Mouse (Mus musculus) adrenal gland, postnatal 36 days (tissue): ENCODE measurements around the gene Adgre5. TPM values are rescaled to one million over a fixed set of nuclear protein-coding genes. Genes with fewer than 3 reads are reported as not detected.
A peak's percentile ranks its signal among the peaks of the same experiment; 100 is the strongest.

Source experiments
- DNase-seq, 2 experiments: peaks; one replicate each; pipeline ENCODE4 v3.0.0; 2021; ENCODE audit warnings: mixed read lengths in 1 of 2
- total RNA-seq, 2 experiments: library from RNA; stranded (reverse); gene quantifications; 2 replicates each; pipeline ENCODE4 v1.2.3; 2021

Adgre5 gene
- total RNA-seq, 2 experiments from 2014 or later, result 33.8 to 34.6 TPM

DNA sequence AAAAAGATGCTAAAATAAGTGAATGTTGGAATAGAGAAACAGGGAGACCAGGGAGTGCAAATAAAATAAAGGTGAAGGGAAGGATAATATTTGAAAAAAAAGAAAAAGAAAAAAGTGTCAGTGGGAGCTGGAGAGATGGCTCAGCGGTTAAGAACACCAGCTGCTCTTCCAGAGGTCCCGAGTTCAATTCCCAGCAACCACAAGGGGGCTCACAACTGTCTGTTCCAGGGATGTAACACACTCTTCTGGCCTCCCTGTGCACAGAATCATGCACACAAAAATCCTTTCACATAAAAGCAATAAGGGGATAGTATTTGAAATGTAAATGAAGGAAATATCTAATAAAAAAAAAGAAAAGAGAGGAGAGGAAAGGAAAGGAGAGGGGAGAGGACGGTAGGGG, 13.0 kb upstream of the Adgre5 start:
- no peak for DNase-seq

DNA sequence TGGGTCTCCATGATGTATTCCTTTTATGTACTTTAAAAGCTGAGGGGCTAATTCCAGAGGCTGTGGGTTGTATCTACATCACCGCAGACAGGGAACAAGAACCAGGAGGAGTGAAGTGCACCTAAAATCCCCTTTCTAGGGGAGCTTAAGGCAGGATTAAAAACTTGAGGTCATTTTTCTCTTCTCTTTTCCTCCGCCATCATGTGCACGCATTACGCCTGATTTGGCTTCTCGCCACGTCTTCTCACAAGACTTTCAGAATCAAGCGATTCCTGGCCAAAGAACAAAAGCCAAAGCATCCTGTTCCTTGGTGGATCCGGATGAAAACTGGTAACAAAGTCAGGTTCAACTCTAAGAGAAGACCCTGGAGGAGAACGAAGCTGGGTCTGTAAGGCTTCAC, 8.1 kb upstream of the Adgre5 start:
- no peak for DNase-seq

DNA sequence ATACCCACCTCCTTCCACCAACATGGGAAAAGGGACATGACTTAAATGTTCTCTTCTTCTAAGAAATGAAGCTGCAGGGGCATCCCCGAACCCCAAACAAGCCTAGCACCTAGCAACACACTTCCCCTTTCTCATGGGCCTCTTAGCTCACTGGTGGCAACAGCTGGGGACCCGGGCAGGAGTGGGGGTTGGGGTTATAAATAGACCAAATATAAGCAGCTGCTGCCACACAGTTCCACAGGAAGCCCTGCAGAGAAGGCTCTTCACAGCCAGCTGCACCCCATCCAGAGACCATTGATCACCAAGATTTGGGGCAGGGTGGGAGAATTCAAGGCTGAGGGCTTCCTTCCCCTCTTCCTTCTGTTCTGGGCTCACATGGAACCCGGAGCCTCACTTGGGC, 7.6 kb upstream of the Adgre5 start:
- DNase-seq, result peak in 1 of 2 experiments; percentile 40

DNA sequence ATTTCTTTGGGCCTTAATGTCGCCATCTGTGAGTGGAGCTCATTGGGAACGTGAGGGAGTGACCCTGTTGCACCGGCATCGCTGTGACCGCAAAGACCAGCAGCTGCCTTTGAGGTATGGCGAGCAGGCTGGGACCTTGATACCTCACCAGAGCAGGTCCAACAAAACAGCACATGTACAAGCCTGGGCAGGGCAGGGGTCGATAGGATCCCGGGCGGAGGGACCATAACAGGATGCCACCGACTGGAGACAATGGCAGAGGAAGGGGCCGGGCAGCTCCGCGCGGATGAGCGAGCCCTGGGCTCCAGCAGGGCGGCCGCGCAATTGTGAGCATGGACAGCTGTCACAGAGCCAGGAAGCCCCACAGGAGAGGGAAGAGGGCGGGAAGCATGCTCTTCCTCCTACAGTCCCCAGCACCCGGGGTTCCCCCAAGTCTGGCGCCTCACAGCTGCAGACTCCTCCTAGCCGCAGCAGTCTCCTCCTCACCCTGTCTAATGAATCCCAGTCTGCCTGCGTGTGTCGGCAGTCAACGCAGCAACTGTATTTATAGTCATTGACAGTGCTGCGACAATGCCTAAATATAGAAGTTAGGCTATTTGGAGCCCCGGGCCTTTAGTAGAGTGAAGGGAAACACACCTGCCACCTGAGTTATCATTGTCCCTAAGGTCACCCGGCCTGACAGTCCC, 6.7 kb upstream of the Adgre5 start:
- peak; percentile 57 to 79 for DNase-seq

DNA sequence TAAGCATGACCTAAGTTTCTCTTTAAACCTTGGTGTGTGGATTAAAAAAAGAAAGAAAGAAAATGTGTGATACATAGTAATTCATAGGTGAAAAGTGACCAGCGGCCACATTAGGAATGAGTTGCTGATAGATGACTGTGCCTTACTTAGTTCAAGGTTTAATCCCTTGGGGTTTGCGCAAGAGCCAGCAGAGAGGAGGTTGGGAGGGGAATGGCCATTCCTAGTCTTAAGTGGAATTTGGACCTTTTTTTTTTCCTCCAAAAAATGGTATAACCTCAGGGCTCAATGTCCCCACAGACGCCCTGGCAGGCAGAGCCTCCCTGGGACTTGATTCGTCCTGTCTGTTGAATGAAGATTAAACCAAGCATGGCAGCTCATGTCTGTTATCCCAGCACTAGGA, 2.9 kb upstream of the Adgre5 start:
- no peak for DNase-seq

DNA sequence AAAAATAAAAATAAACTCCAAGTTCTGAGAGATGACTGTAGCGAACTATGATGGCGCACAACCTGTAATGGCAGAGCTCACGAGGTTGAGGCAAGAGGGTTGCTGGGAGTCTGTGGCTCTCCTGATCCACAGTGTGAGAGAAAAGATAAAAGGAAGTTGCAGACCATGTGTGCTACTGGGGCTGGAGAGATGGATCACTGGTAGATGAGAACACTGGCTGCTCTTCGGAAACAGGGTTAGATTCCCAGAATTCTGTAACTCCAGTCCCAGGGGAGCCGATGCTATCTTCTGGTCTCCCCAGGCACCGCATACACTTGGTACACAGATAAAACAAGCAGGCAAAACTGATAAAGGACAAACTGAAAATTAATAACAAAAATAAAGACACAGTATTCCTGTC, 1.8 kb upstream of the Adgre5 start:
- no peak for DNase-seq

DNA sequence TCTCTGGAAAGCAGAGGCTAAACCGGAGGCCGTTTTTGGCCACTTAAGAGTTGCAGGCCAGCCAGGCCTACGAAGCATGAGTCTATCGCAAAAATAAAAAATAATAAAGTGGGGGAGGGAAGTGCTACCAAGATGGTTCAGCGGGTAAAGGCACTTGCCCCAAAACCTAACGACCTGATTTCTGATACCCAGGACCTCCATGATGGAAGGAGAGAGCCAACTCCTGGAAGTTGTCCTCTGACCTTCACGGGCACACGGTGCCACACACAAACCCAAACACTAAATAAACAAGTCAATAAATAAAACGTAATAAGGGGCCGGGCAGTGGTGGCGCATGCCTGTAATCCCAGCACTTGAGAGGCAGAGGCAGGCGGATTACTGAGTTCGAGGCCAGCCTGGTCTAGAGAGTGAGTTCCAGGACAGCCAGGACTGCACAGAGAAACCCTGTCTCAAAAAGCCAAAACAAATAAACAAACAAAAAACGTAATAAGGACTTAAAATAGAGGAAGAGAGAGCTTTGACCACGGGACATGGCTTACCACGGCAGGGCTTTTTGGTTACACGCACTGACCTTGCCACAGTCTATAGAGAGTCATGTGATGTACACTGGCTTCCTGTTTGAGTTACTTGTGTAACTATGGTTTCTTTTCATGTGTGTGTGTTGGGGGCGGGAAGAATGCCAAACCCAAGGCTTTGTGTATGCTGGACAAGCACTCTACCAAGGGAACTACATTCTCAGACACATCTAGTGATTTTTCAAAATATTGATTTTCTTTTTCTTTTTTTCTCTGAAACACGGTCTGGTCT, 926 bp upstream of the Adgre5 start:
- no peak for DNase-seq

DNA sequence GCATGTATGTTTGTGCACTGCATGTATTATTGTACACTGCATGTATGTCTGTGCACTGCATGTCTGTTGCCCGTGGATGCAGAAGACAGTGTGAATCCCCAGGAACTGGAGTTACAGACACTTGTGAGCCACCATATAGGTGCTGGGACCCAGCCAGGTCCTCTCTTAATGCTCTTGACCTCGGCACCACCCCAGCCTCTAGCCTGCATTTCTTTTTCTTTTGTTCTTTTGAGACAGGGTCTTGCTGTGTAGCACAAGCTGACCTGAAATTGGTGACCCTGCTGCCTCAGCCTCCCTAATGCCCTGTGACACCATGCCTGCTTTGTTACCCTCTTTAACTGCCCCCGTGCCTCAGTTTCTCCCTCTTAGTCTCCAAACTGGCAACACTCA, 545 bp downstream of the Adgre5 start:
- DNase-seq, result no peak

DNA sequence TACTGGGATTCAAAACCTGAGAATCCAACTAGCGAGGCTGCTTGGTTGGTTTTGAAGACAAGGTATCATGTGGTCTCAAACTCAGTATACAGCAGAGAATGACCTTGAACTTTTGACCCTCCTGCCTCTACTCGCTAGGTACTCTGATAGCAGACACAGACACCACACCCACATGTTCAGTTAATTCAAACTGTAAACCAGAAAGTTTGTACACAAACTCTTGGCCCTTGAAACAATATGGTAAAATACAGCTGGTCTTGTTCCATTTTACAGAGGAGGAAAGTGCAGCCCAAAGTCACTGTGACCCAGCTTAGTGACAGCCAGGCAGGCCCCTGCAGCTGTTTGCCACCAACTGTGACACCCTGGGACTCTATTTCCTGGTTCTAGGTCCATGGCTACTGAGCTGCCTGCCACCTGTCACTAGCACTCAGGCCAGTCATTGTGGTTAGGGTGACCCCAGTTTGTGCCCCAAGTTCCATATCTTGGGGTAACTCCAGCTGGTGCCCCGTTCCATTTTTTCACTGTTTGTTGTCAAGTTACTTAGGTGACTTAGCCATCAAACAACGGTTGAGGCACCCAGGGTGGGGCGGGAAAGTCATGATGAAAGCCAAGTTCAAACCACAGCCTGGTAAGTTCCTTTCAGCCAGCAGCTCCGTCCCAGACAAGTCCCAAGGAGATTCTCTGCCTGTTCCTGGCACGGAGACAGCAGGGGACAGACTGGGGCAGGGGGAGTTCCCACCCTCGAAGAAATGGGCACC, 1.2 kb downstream of the Adgre5 start:
- peak in 1 of 2 experiments; percentile 25 for DNase-seq

DNA sequence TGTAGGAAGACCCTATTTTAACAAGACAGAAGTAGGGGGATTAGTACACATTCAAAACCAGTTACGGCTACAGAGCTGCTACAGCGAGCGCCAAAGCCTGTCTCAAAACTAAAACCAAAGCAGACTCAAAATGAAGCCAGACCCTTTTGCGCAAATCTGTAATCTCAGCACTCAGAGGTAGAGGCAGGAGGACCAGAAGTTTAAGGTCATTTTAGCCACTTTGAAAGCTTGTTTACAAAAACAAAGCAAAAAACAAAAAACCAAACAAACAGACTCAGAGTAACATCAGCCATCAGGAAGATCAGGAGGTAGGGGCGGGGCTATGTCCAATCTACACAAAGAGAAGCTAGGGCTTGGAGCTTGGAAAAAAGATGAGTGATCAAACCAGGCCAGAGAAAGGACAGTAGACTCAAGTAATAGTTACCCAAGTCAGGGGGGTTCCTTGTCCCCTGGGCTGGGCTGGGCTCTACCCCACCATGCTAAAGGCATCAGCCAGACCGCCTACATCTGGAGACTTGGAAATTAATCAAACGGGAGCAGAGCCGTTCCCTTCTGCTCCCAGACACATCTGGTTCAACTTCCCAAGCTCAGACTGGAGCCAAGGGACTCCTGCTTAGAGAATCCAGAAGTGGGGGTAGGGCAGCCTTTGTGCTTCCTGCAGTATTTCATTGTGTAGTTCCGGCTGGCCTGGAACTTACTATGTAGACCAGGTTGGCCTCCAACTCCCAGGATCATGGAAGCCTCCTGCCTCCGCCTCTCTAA, 2.0 kb downstream of the Adgre5 start:
- DNase-seq, result peak in 1 of 2 experiments; percentile 38

DNA sequence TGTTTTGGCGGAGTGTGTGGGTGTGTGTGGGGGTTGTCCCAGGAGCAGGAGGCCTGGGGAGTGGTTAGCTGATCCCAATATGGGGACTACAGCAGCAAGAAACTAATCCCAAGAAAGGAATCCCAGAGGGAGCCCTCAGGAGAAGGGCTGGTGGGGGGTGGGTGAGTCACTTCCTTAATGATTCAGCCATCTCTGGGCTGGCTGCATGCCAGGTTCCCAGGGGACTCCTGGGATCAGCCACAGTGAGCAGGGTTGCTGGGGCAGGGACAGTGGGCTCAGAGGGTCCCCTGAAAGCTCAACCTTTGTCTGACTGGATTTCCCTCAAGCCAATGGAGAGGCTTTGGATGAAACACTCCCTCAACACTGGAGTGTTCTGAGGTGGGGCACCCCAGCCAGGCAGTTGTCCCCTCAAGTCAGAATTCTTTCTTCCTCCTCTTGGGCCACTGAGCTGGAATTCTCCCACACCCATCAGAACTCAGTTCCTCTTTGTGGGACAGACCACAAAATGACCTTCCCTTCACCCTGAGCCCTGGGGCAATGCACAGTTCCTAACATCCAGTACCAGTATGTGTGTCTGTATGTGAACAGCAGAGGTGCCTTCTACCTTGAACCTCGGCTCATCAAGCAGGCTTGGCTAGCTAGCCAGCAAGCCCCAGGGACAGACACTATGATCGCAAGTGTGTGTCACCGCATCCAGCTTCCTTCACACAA, 3.1 kb downstream of the Adgre5 start:
- peak; percentile 81 to 89 for DNase-seq

DNA sequence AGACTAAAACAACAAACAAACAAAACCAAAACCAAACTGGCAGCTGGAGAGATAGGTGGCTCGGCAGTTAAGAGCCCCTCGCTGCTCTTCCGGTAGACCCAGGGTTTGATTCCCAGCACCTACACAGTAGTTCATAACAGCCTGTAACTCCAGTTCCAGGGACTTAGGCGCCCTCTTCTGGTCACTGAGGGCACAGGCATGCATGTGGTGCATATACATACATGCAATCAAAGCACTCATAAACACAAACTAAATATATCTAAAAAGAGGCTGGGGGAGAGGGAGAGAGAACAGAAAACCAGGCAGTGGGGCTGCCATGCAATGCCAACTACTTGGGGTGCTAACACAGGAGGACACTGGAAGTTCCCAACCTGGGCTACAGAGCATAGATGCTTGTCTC, 3.8 kb downstream of the Adgre5 start:
- DNase-seq, result no peak

DNA sequence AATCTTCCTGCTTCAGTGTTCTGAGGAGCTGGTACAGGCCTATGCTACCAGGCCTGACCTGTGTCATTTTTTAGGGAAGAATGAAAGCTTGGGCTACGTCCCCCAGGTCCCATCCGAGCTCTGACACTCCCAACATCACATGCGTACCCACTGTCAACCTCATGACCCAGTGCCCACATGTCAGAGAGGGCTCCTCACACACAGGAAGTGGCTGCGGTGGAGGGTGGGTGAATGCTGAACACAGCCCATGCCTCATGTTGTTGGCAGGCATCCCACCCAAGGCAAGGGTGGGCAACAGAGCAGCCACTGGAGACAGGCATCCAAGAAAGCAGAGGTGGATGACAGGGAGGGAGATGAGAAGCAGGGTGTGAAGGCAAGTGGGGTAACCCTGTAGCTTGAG, 4.4 kb downstream of the Adgre5 start:
- DNase-seq, result no peak

DNA sequence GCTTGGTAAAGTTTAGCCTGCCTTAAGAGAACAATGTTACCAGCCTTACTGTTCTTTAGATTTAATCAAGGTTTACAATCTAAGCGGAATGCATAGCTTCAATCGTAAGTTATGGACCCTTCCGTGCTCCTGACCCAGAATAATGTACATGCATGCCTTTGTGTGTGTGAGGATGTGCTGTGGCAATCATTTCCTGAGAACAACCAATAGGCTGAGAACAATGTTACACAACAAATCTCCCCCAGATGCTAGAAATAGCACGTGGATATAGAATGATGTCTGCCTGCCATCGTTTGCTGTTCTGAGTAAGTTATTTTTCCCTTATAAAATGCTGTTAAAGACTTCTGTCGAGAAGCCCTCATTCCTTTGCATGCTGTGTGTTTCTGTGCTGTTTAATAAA, 8.2 kb downstream of the Adgre5 start:
- DNase-seq, result no peak

DNA sequence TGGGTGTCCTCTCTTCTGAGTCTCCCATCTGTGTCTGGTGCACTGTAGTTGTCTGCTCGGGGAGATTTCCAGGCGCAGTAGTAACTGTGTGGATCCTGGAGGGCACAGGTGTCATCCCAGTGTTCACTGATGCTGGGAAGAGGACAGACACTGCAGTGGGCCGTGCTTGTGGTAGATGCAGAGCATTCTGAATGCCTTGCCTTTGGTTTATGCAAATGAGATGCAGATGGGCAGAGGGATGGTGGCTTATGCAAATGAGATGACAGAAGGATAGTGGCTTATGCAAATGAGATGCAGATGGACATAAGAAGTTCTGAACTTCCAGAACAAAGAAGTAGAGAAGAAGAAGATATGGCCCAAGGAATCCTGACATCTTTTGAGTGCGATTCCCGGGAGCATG, 9.2 kb downstream of the Adgre5 start:
- no peak for DNase-seq

DNA sequence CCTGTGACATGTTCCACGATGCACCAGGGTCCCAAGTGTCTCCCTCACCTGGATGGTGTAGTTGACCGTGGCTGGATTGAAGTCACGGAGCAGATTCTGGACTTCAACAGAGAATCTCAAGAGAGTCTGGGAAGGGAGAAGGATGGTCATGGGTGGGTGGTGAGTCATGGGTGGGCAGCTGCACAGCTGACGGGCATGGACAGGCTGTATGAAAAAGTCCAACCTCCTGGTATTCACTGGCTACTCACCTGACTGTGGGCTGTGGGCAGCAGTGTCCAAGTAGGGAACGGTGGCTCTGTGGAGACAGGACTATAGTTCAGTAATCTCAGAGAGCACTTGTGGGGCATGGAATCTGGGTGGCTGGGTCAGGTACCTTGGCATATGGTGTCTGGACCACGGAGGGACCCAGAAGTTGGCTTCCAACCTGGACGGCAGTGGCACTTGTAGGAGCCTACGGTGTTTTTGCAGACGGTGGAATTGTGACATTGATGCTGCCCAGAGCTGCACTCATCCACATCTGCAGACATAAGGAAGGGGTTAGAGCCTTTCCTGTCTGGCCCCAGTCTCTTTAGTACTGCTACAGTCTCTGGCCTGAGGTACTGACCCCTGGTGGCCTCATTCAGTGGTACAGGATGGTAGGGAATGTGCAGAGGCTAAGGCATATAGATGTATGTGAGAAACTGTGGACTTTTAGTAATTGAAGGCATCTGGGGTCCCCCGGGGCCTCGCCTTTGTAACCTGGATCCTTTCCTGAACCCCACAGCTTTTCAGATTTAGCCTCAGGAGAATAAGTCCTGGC, 11.9 kb downstream of the Adgre5 start:
- peak in 1 of 2 experiments; percentile 46 for DNase-seq

DNA sequence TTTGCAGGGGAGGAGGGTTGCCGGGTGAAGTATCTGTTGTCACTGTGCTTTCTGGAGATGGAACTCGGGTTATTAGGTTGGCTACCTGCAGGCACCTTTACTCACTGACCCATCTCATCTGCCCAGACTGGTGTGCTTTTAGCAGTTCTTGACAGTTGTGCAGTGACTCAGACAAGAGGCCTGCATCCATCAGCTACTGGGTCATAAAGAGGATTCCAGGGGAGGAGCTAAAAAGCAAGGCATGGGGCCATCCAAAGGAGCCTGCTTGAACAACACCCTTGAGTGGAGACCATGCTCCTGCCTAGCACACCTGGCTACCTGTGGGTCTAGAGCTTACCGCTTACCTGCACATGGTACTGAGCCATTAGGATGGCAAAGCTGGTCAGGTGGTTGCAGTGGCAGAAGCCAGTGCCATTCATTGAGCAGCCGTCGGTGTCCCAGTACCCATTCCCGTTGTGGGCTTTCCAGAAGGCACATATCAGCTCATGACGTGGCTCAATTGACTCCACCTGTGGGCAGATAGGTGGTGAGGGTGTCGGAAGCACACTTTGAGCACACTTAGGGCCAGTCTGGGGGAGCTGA, 15.5 kb downstream of the Adgre5 start:
- DNase-seq, result no peak

DNA sequence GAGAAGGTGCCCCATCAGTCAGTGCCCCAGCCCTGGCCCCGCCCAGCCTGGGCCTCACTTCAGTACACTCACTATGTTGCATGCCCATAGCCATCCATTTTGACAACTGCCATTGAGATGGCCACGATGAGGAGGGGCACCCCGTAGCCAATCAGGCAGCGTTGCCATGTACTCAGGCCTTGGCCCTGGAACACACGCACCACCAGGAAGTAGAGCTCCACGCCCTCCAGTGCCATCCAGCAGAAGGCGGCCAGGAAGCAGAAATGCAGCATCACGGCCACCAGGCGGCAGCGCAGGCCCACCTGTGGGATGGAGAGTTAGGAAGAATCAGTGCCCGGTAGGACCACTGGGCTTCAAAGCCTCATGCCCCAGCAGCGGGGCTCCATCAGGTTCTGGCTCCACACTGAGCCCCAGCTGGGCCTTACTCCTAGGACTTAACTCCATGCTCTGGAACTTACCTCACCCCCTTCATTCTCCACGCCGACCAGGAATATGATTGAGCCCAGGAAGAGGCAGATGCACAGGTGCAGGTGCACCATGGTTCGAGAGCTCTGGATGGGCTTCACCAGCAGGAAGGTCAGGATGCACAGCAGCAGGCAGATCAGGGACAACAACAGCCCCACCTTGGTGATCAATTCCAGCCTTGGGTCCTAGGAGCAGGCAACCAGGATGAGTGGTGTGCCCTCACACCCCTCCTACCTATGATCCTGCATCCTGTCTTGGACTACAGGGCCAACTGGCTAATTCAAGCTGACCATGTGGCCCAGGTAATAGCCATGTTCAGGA, 16.2 kb downstream of the Adgre5 start:
- DNase-seq, result peak; percentile 93 to 94

DNA sequence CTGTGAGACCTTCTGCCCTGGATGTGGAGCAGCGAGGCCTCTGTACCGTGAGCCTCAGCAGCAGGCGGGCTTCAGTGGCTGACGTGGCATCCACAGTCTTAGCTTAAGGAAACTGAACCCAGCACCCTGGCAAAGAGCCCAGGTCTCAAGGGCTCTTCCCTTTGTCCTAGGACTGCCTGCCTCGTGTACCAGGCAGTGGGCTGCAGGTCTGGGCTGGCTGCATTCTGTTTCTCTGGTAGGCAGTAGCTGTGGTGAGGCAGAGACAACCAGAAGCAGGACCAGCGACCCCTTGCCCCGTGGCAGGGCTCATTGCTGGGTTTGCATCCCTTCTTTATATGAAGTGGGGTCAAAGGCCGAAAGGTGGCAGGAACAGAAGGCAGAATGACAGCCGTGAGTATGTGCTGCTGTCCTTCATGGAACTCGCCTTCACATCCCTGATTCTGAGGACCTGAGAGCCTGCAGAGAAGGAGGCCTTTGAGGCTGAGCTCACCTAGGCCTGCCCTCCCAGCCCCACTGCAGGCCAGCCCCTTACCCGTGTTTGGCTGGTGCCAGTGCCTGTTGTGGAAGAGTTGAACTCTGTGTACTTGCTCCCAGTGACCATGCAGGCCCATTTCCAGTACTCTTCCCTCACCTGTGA, 17.6 kb downstream of the Adgre5 start:
- peak in 1 of 2 experiments; percentile 25 for DNase-seq
